In the genomic region with DNA sequence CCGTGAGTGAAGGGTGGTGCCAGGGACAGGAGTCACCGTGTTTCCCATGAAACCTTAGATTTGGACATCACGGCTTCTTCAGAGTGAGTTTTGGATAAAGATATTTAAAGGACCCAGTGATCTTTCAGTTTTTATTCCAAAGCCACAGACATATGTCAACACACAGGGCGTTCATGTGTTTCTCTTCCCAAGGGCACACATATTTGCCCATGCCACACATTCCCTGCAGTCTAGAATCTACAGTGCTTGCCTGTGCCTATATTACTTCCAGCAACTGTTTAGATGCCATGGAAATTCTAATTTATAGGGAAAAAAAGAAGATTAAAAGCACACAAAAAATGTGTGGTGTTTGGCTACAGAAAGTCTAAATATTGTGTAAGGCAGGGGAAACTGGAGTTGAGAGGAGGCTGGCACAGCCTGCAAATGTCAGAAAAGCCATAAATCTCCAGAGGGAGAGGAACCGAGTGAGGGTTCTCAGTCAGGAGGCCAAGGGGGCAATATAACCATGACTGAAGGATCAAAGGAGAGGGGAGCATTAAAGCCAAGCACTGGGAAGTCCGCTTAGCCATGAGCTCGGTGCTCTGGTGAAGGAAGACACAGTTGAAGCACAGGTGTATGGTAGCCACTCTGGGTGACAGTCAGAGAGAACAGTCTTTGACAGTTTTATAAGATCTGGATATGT, we compare ENCODE assay signal across 14 mouse cellular contexts.
A peak's percentile ranks its signal among the peaks of the same experiment; 100 is the strongest.
DNase-seq lines count a peak whose midpoint lies in the region; ATAC-seq and TF ChIP-seq lines count a peak whose summit lies in the region.
"Had no signal": no experiment of that assay in that cellular context is flagged by ENCODE, and none has a peak within 500 bp of the region (broad histone marks: within the 10 kb centered on the region; RNA-seq: fewer than 3 reads in every experiment).

No protein-coding gene starts in this region.

- DNase-seq in adrenal gland, adult 2 months = peak; percentile 63
- DNase-seq in adrenal gland, adult 8-10 months = no peak
- no peak for DNase-seq in kidney, adult 2 months
- DNase-seq in intestine, embryonic 14.5 days (ENCODE audit: low spot score) = no peak
- DNase-seq in thymus, postnatal 0 days (ENCODE audit: low spot score) = no peak
- DNase-seq: cerebellum, adult 2 months had no signal

- TF ChIP-seq POLR2A in kidney, adult 2 months (IDR thresholded peaks at IDR 0.05; ENCODE audit: low read depth, low read length) = no peak
- no peak for TF ChIP-seq POLR2A in myocyte (IDR thresholded peaks at IDR 0.05; ENCODE audit: insufficient read length, low read depth)

- no peaks in the 10 kb centered on the region for H3K79me2 ChIP-seq in myocyte (ENCODE audit: control insufficient read depth, insufficient read depth)

- no peak overlapping the region for H3K4me3 ChIP-seq in kidney, embryonic 16.5 days (ENCODE audit: low read length)
- no peak overlapping the region for H3K4me3 ChIP-seq in kidney, adult 2 months (ENCODE audit: insufficient read depth, low read depth, low read length)
- no peak overlapping the region for H3K4me3 ChIP-seq in intestine, embryonic 14.5 days (ENCODE audit: low read depth, low read length)
- no peak overlapping the region for H3K4me3 ChIP-seq in myocyte
- H3K4me3 ChIP-seq: hindbrain, embryonic 10.5 days; neural tube, embryonic 12.5 days had no signal

- H3K27ac ChIP-seq in kidney, embryonic 16.5 days (ENCODE audit: low read length) = peak overlapping the region; percentile 83
- H3K27ac ChIP-seq in kidney, adult 2 months (ENCODE audit: insufficient read depth, low read depth, low read length) = no peak overlapping the region
- H3K27ac ChIP-seq in intestine, embryonic 14.5 days (ENCODE audit: low read depth) = peak overlapping the region; percentile 79
- H3K27ac ChIP-seq: hindbrain, embryonic 10.5 days; macrophage; neural tube, embryonic 12.5 days had no signal

- no peaks in the 10 kb centered on the region for H3K9me3 ChIP-seq in kidney, embryonic 16.5 days (ENCODE audit: low read length)
- 0 out of 2 replicates have a peak, but pooled peaks cover 4% of the 10 kb centered on the region for H3K9me3 ChIP-seq in intestine, embryonic 14.5 days (ENCODE audit: control insufficient read depth, low read length)
- H3K9me3 ChIP-seq: hindbrain, embryonic 10.5 days had no signal

- no peak overlapping the region for H3K4me2 ChIP-seq in kidney, embryonic 16.5 days (replicated peaks; ENCODE audit: low read depth, low read length)
- no peak overlapping the region for H3K4me2 ChIP-seq in intestine, embryonic 14.5 days (ENCODE audit: low read length)
- peak overlapping the region; percentile 35 for H3K4me2 ChIP-seq in myocyte (ENCODE audit: low read depth)
- H3K4me2 ChIP-seq: liver, embryonic 11.5 days; neural tube, embryonic 12.5 days had no signal

- TF ChIP-seq CTCF in kidney, adult 2 months (conservative IDR thresholded peaks at IDR 0.05; ENCODE audit: insufficient read depth, insufficient read length, low read depth, low read length) = no peak

- H3K9ac ChIP-seq in kidney, embryonic 16.5 days (replicated peaks; ENCODE audit: low read length) = 0 out of 2 replicates have a peak overlapping the region, but pooled peaks have one; percentile 0
- H3K9ac ChIP-seq in intestine, embryonic 14.5 days (ENCODE audit: low read length) = no peak overlapping the region
- H3K9ac ChIP-seq: neural tube, embryonic 12.5 days had no signal

- no peaks in the 10 kb centered on the region for H3K36me3 ChIP-seq in kidney, embryonic 16.5 days (ENCODE audit: insufficient read depth, low read length)
- no peaks in the 10 kb centered on the region for H3K36me3 ChIP-seq in kidney, adult 2 months (ENCODE audit: control insufficient read depth, insufficient read depth, low read length)
- H3K36me3 ChIP-seq in intestine, embryonic 14.5 days (ENCODE audit: control insufficient read depth, insufficient read depth, low read length) = no peaks in the 10 kb centered on the region
- H3K36me3 ChIP-seq in myocyte (ENCODE audit: control insufficient read depth, insufficient read depth) = no peaks in the 10 kb centered on the region
- H3K36me3 ChIP-seq: hindbrain, embryonic 10.5 days; neural tube, embryonic 12.5 days had no signal

- ATAC-seq in kidney, embryonic 16.5 days (ENCODE audit: low FRiP score, low TSS enrichment) = peak; percentile 53; the same call in 1 of the 2 replicates
- no peak for ATAC-seq in intestine, embryonic 14.5 days (replicated peaks; ENCODE audit: low FRiP score, low TSS enrichment, low read depth)
- no peak for ATAC-seq in activated CD4-positive, CD25-positive, alpha-beta regulatory T cell, adult 4 months
- ATAC-seq: midbrain, embryonic 16.5 days had no signal

- peaks cover 39% of the 10 kb centered on the region for H3K4me1 ChIP-seq in kidney, embryonic 16.5 days (ENCODE audit: insufficient read depth, low read length)
- H3K4me1 ChIP-seq in kidney, adult 2 months (ENCODE audit: control insufficient read depth, insufficient read depth, low read length) = peaks cover 9% of the 10 kb centered on the region; the same call in 1 of the 2 replicates
- H3K4me1 ChIP-seq in intestine, embryonic 14.5 days (replicated peaks; ENCODE audit: control insufficient read depth, insufficient read depth, low read length) = peaks cover 31% of the 10 kb centered on the region

- WGBS in kidney, embryonic 16.5 days = 18% methylated on average over 7 of the region's 7 CpGs
- WGBS in kidney, adult 2 months = 53% methylated on average over 7 of the region's 7 CpGs
- WGBS in intestine, embryonic 14.5 days = 48% methylated on average over 7 of the region's 7 CpGs

- H3ac ChIP-seq in myocyte (ENCODE audit: control insufficient read depth, insufficient read length) = no peak overlapping the region

- H3K27me3 ChIP-seq in kidney, embryonic 16.5 days (ENCODE audit: insufficient read depth, low read length) = no peaks in the 10 kb centered on the region
- no peaks in the 10 kb centered on the region for H3K27me3 ChIP-seq in kidney, adult 2 months (replicated peaks; ENCODE audit: control insufficient read depth, insufficient read depth, low read length)
- no peaks in the 10 kb centered on the region for H3K27me3 ChIP-seq in intestine, embryonic 14.5 days (replicated peaks; ENCODE audit: control insufficient read depth, insufficient read depth, low read length)
- no peaks in the 10 kb centered on the region for H3K27me3 ChIP-seq in myocyte (ENCODE audit: control insufficient read depth, insufficient read depth, insufficient read length)
- H3K27me3 ChIP-seq: neural tube, embryonic 12.5 days had no signal

TF ChIP-seq in myocyte, 11 proteins besides CTCF, POLR2A, EP300 and RAD21:
- no peak for TF ChIP-seq E2F4 (IDR thresholded peaks at IDR 0.05; ENCODE audit: insufficient read depth)
- no peak for TF ChIP-seq TCF12 (IDR thresholded peaks at IDR 0.05; ENCODE audit: insufficient read depth, poor library complexity, severe bottlenecking)
- TF ChIP-seq CEBPB (IDR thresholded peaks at IDR 0.05; ENCODE audit: insufficient read depth, poor library complexity, severe bottlenecking) = no peak
- TF ChIP-seq TCF3 (IDR thresholded peaks at IDR 0.05; ENCODE audit: insufficient read length, low read depth) = no peak
- TF ChIP-seq MAX (IDR thresholded peaks at IDR 0.05; ENCODE audit: low read depth) = no peak
- no peak for TF ChIP-seq USF1 (IDR thresholded peaks at IDR 0.05; ENCODE audit: low read depth)
- TF ChIP-seq REST (IDR thresholded peaks at IDR 0.05; ENCODE audit: insufficient read depth, insufficient read length) = no peak
- TF ChIP-seq MYOG (IDR thresholded peaks at IDR 0.05; ENCODE audit: control insufficient read depth in 1 of 3, insufficient read depth in 1 of 3, insufficient read length in 2 of 3, low read depth in 2 of 3) = no peak
- no peak for TF ChIP-seq POLR2AphosphoS2 (IDR thresholded peaks at IDR 0.05; ENCODE audit: insufficient read length, low read depth)
- TF ChIP-seq SRF (IDR thresholded peaks at IDR 0.05; ENCODE audit: control insufficient read depth, insufficient read length, low read depth) = no peak
- no peak for TF ChIP-seq MYOD1 (IDR thresholded peaks at IDR 0.05; ENCODE audit: control insufficient read depth in 1 of 3, insufficient read length in 2 of 3, low read depth in 2 of 3)
